Mouse (Mus musculus): ENCODE measurements around the gene Cebpa. TPM values are rescaled to one million over a fixed set of nuclear protein-coding genes. Genes with fewer than 3 reads are reported as not detected.
A peak's percentile ranks its signal among the peaks of the same experiment; 100 is the strongest.

Cebpa gene
- polyA plus RNA-seq, 1 experiment from 2014 or later = 5.3 TPM

- ATAC-seq (ENCODE audit: insufficient number of reproducible peaks, insufficient read depth, low FRiP score, low TSS enrichment, low read depth) = no peak
- Histone ChIP-seq H3K9me3 (no peaks in the 10 kb centered on the region), H3K27me3 (no peaks in the 10 kb centered on the region), H3K9ac (no peak overlapping the region), H3K4me1 (no peaks in the 10 kb centered on the region), H3K27ac (no peak overlapping the region), H3K4me2 (no peak overlapping the region), H3K4me3 (no peak overlapping the region), H3K36me3 (no peaks in the 10 kb centered on the region)
- 63% methylated on average over 7 of the region's 7 CpGs for WGBS
These were observed 12.5 kb upstream of the Cebpa start for GRCm38 (mm10) chr7:35106614-35107013.

- Histone ChIP-seq H3K27me3 (peaks cover 2% of the 10 kb centered on the region; the same call in 1 of the 2 replicates), H3K9ac (no peak overlapping the region)
These were observed 11.5 kb upstream of the Cebpa start for GRCm38 (mm10) chr7:35107630-35108029.

GRCm38 (mm10) chr7:35108046-35108445 is 11.0 kb upstream of the Cebpa start:
- 0 out of 2 replicates have a peak, but pooled peaks cover 3% of the 10 kb centered on the region for H3K4me1 ChIP-seq
- ATAC-seq (ENCODE audit: insufficient number of reproducible peaks, insufficient read depth, low FRiP score, low TSS enrichment, low read depth) = no peak
- no peaks in the 10 kb centered on the region for H3K9me3 ChIP-seq
- H3K27ac ChIP-seq = no peak overlapping the region
- peaks cover 4% of the 10 kb centered on the region; the same call in 1 of the 2 replicates for H3K27me3 ChIP-seq
- H3K4me2 ChIP-seq = no peak overlapping the region
- H3K9ac ChIP-seq = no peak overlapping the region
- 10% methylated on average over 2 of the region's 2 CpGs for WGBS
- no peaks in the 10 kb centered on the region for H3K36me3 ChIP-seq
- H3K4me3 ChIP-seq = no peak overlapping the region

More at GRCm38 (mm10) chr7:35107630-35108029, 11.5 kb upstream of the Cebpa start:
- ATAC-seq (ENCODE audit: insufficient number of reproducible peaks, insufficient read depth, low FRiP score, low TSS enrichment, low read depth) = no peak
- Histone ChIP-seq H3K4me1 (no peaks in the 10 kb centered on the region), H3K4me3 (no peak overlapping the region), H3K36me3 (no peaks in the 10 kb centered on the region), H3K9me3 (no peaks in the 10 kb centered on the region), H3K4me2 (no peak overlapping the region), H3K27ac (no peak overlapping the region)
- WGBS = 30% methylated on average over 3 of the region's 3 CpGs

GRCm38 (mm10) chr7:35108663-35109062 is 10.4 kb upstream of the Cebpa start:
- H3K4me3 ChIP-seq = no peak overlapping the region
- 64% methylated on average over 6 of the region's 6 CpGs for WGBS

GRCm38 (mm10) chr7:35113136-35113535 is 6.0 kb upstream of the Cebpa start:
- peaks cover 10% of the 10 kb centered on the region for H3K4me1 ChIP-seq
- no peak for ATAC-seq (ENCODE audit: insufficient number of reproducible peaks, insufficient read depth, low FRiP score, low TSS enrichment, low read depth)
- H3K4me2 ChIP-seq = no peak overlapping the region
- peaks cover 37% of the 10 kb centered on the region for H3K27me3 ChIP-seq
- no peak overlapping the region for H3K27ac ChIP-seq
- H3K9ac ChIP-seq = no peak overlapping the region
- H3K9me3 ChIP-seq = no peaks in the 10 kb centered on the region
- H3K36me3 ChIP-seq = no peaks in the 10 kb centered on the region
- no peak overlapping the region for H3K4me3 ChIP-seq
- 61% methylated on average over 4 of the region's 4 CpGs for WGBS

More at GRCm38 (mm10) chr7:35108663-35109062, 10.4 kb upstream of the Cebpa start:
- Histone ChIP-seq H3K27ac (no peak overlapping the region), H3K4me1 (0 out of 2 replicates have a peak, but pooled peaks cover 5% of the 10 kb centered on the region), H3K9ac (no peak overlapping the region), H3K9me3 (no peaks in the 10 kb centered on the region), H3K4me2 (no peak overlapping the region), H3K27me3 (peaks cover 7% of the 10 kb centered on the region), H3K36me3 (no peaks in the 10 kb centered on the region)
- ATAC-seq (ENCODE audit: insufficient number of reproducible peaks, insufficient read depth, low FRiP score, low TSS enrichment, low read depth) = no peak

- no peak overlapping the region for H3K4me2 ChIP-seq
- no peaks in the 10 kb centered on the region for H3K36me3 ChIP-seq
- WGBS = 80% methylated on average over 5 of the region's 5 CpGs
- H3K27me3 ChIP-seq = peaks cover 37% of the 10 kb centered on the region
- no peak for ATAC-seq (ENCODE audit: insufficient number of reproducible peaks, insufficient read depth, low FRiP score, low TSS enrichment, low read depth)
- H3K4me1 ChIP-seq = peaks cover 12% of the 10 kb centered on the region
- H3K27ac ChIP-seq = no peak overlapping the region
- no peaks in the 10 kb centered on the region for H3K9me3 ChIP-seq
- H3K9ac ChIP-seq = no peak overlapping the region
- no peak overlapping the region for H3K4me3 ChIP-seq
These were observed 5.4 kb upstream of the Cebpa start for GRCm38 (mm10) chr7:35113721-35114120.

- H3K4me1 ChIP-seq = peaks cover 33% of the 10 kb centered on the region
- H3K9me3 ChIP-seq = no peaks in the 10 kb centered on the region
- H3K4me2 ChIP-seq = no peak overlapping the region
- H3K36me3 ChIP-seq = no peaks in the 10 kb centered on the region
- H3K27ac ChIP-seq = no peak overlapping the region
- H3K27me3 ChIP-seq = peaks cover 60% of the 10 kb centered on the region
- ATAC-seq (ENCODE audit: insufficient number of reproducible peaks, insufficient read depth, low FRiP score, low TSS enrichment, low read depth) = no peak
- H3K9ac ChIP-seq = no peak overlapping the region
- WGBS = 51% methylated on average over 3 of the region's 3 CpGs
- no peak overlapping the region for H3K4me3 ChIP-seq
These were observed 2.6 kb upstream of the Cebpa start for GRCm38 (mm10) chr7:35116524-35116923.

- no peaks in the 10 kb centered on the region for H3K36me3 ChIP-seq
- H3K27me3 ChIP-seq = peaks cover 66% of the 10 kb centered on the region
- 43% methylated on average over 5 of the region's 5 CpGs for whole genome bisulfite sequencing
- H3K4me1 ChIP-seq = peaks cover 35% of the 10 kb centered on the region
- no peak overlapping the region for H3K9ac ChIP-seq
- H3K27ac ChIP-seq = no peak overlapping the region
- H3K9me3 ChIP-seq = no peaks in the 10 kb centered on the region
- peak overlapping the region; percentile 96; the same call in 1 of the 2 replicates for H3K4me2 ChIP-seq
- ATAC-seq (ENCODE audit: insufficient number of reproducible peaks, insufficient read depth, low FRiP score, low TSS enrichment, low read depth) = no peak
- H3K4me3 ChIP-seq = no peak overlapping the region
These were observed 2.0 kb upstream of the Cebpa start for GRCm38 (mm10) chr7:35117052-35117451.

GRCm38 (mm10) chr7:35117761-35118098 is 1.4 kb upstream of the Cebpa start:
- H3K9me3 ChIP-seq = no peaks in the 10 kb centered on the region
- peak overlapping the region; percentile 61 for H3K4me3 ChIP-seq
- H3K9ac ChIP-seq = peak overlapping the region; percentile 78
- peaks cover 69% of the 10 kb centered on the region for H3K27me3 ChIP-seq
- peak overlapping the region; percentile 96 for H3K4me2 ChIP-seq
- under 1% methylated on average over 25 of the region's 25 CpGs for WGBS
- peaks cover 42% of the 10 kb centered on the region for H3K4me1 ChIP-seq
- peak overlapping the region; percentile 87; the same call in 1 of the 2 replicates for H3K27ac ChIP-seq
- ATAC-seq (ENCODE audit: insufficient number of reproducible peaks, insufficient read depth, low FRiP score, low TSS enrichment, low read depth) = no peak
- no peaks in the 10 kb centered on the region for H3K36me3 ChIP-seq

- peak overlapping the region; percentile 87 for H3K27ac ChIP-seq
- H3K4me3 ChIP-seq = peak overlapping the region; percentile 61
- H3K9me3 ChIP-seq = no peaks in the 10 kb centered on the region
- no peaks in the 10 kb centered on the region for H3K36me3 ChIP-seq
- H3K4me2 ChIP-seq = peak overlapping the region; percentile 96
- WGBS = under 1% methylated on average over 49 of the region's 49 CpGs
- peaks cover 73% of the 10 kb centered on the region for H3K27me3 ChIP-seq
- H3K9ac ChIP-seq = peak overlapping the region; percentile 78
- ATAC-seq (ENCODE audit: insufficient number of reproducible peaks, insufficient read depth, low FRiP score, low TSS enrichment, low read depth) = peak; percentile 72
- peaks cover 42% of the 10 kb centered on the region for H3K4me1 ChIP-seq
These were observed 853 bp upstream of the Cebpa start for GRCm38 (mm10) chr7:35118099-35118781.

- H3K27ac ChIP-seq = no peak overlapping the region
These were observed 533 bp downstream of the Cebpa start for GRCm38 (mm10) chr7:35119506-35120145.

More at GRCm38 (mm10) chr7:35119506-35120145, 533 bp downstream of the Cebpa start:
- peak overlapping the region; percentile 78 for H3K9ac ChIP-seq
- peaks cover 75% of the 10 kb centered on the region for H3K27me3 ChIP-seq
- no peaks in the 10 kb centered on the region for H3K36me3 ChIP-seq
- peak overlapping the region; percentile 96 for H3K4me2 ChIP-seq
- peak overlapping the region; percentile 61 for H3K4me3 ChIP-seq
- WGBS = 2% methylated on average over 76 of the region's 83 CpGs
- H3K9me3 ChIP-seq = no peaks in the 10 kb centered on the region
- peaks cover 56% of the 10 kb centered on the region for H3K4me1 ChIP-seq
- no peak for ATAC-seq (ENCODE audit: insufficient number of reproducible peaks, insufficient read depth, low FRiP score, low TSS enrichment, low read depth)

Data from embryonic facial prominence, embryonic 13.5 days (tissue).